Mouse (Mus musculus) layer of hippocampus, adult 8-10 months (tissue): ENCODE measurements at regions not wholly inside any gene's neighbourhood (a gene's known extent, or its start where the extent isn't known, plus 50 kb on each side); places are given as distances from the start of the nearest gene placed in this dataset.

Source experiments
- DNase-seq, 2 experiments: peaks; one replicate each; pipeline ENCODE4 v3.0.0; 2022; ENCODE audit warnings: low spot score in 2 of 2

- no peak for DNase-seq
Observed at GRCm38 (mm10) chr3:20680944-20681494, 314.0 kb upstream of the Agtr1b start.

GRCm38 (mm10) chr3:20661883-20662282 lies 294.9 kb upstream of the Agtr1b start:
- DNase-seq: peak; percentile 30 to 34

GRCm38 (mm10) chr3:20655345-20655744 lies 288.4 kb upstream of the Agtr1b start:
- peak; percentile 17 to 25 for DNase-seq
